Mouse (Mus musculus): Measurements from ENCODE around the gene Chst2. TPM values are rescaled to one million over a fixed set of nuclear protein-coding genes. Genes with fewer than 3 reads are reported as not detected.

The Chst2 gene
- 26.5 and 26.7 TPM in 2 replicates for polyA plus RNA-seq (2015; fragmentation: Nextera tagmentation; extraction: Ambion mirVana)

GRCm38 (mm10) chr9:95406571-95407561 lies at the start of gene Chst2:
Chst2 (minus strand) TSS chr9:95406722.
- Histone ChIP-seq H3K27ac (ENCODE audit: low read length) (peak within 1 kb of the TSS; percentile 90), H3K36me3 (ENCODE audit: control insufficient read depth, insufficient read depth, low read length) (no peaks in the 10 kb centered on the region), H3K4me1 (ENCODE audit: control insufficient read depth, insufficient read depth, low read length) (peaks cover 23% of the 10 kb centered on the region), H3K4me3 (ENCODE audit: low read depth, low read length) (peak within 1 kb of the TSS; percentile 91), H3K4me2 (ENCODE audit: low read length) (peak within 1 kb of the TSS; percentile 86), H3K9ac (ENCODE audit: low read depth, low read length) (peak within 1 kb of the TSS; percentile 83), H3K27me3 (ENCODE audit: control insufficient read depth, insufficient read depth, low read depth, low read length) (no peaks in the 10 kb centered on the region; the same call in 1 of the 2 replicates), H3K9me3 (replicated peaks; ENCODE audit: control insufficient read depth, low read length, poor library complexity, severe bottlenecking) (no peaks in the 10 kb centered on the region)
- WGBS, result under 1% methylated on average over 78 of the region's 102 CpGs
- ATAC-seq, result peak; percentile 95

- H3K27me3 ChIP-seq (ENCODE audit: control insufficient read depth, insufficient read depth, low read depth, low read length), result no peaks in the 10 kb centered on the region
- H3K4me3 ChIP-seq (ENCODE audit: low read depth, low read length), result no peak overlapping the region
- no peak overlapping the region for H3K4me2 ChIP-seq (ENCODE audit: low read length)
- H3K9ac ChIP-seq (ENCODE audit: low read depth, low read length), result no peak overlapping the region
- ATAC-seq, result peak; percentile 41; the same call in 1 of the 2 replicates
- H3K4me1 ChIP-seq (ENCODE audit: control insufficient read depth, insufficient read depth, low read length), result no peaks in the 10 kb centered on the region
- H3K36me3 ChIP-seq (ENCODE audit: control insufficient read depth, insufficient read depth, low read length), result no peaks in the 10 kb centered on the region
- no peak overlapping the region for H3K27ac ChIP-seq (ENCODE audit: low read length)
- 46% methylated on average over 3 of the region's 3 CpGs for WGBS
- no peaks in the 10 kb centered on the region for H3K9me3 ChIP-seq (replicated peaks; ENCODE audit: control insufficient read depth, low read length, poor library complexity, severe bottlenecking)
These were observed 45.4 kb upstream of the Chst2 start for GRCm38 (mm10) chr9:95451931-95452330.

DNA sequence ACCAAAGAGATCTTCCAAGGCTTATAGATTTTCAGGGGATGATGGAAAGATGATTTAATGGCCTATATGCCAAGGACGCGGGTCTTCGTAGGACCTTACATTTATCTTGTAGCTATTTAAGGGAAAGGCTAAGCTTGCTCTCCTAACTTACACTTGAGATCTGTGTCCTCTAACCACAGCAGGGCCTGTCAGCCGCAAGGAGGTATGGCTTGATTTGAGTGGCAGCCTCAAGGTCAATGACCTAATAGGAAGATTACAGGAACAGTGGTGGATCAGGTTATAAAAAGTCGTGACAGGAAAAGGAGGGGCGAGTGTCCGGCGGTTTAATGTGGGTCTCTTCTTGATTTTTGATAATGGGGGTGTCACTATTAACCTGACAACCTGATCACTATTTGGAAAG lies 44.1 kb upstream of the Chst2 start:
- ATAC-seq, result no peak
- Histone ChIP-seq H3K36me3 (ENCODE audit: control insufficient read depth, insufficient read depth, low read length) (no peaks in the 10 kb centered on the region), H3K4me3 (ENCODE audit: low read depth, low read length) (no peak overlapping the region), H3K4me2 (ENCODE audit: low read length) (no peak overlapping the region), H3K9me3 (replicated peaks; ENCODE audit: control insufficient read depth, low read length, poor library complexity, severe bottlenecking) (no peaks in the 10 kb centered on the region), H3K9ac (ENCODE audit: low read depth, low read length) (no peak overlapping the region), H3K27ac (ENCODE audit: low read length) (no peak overlapping the region), H3K4me1 (ENCODE audit: control insufficient read depth, insufficient read depth, low read length) (no peaks in the 10 kb centered on the region), H3K27me3 (ENCODE audit: control insufficient read depth, insufficient read depth, low read depth, low read length) (no peaks in the 10 kb centered on the region)
- WGBS, result 98% methylated on average over 8 of the region's 8 CpGs

DNA sequence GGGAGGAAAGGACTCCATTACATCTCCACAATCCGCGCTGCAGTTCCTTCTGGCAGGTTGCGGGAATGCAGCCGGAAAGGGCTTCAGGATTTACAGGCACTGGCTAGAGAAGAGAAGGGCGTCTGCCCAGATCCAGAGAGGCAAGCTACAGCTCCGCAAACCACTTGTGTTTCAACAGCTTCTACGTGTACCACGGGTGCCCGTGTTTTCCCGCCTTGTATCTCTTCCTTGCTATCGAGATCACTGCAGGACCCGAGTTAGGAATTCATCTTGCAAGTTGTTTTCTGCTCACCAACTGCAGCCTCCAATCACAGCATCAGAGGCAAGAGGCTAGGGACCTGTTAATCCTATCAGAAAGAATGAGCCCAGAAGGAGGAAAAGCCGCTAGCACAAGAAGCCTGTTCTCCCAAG lies 35.8 kb upstream of the Chst2 start:
- 2% methylated on average over 13 of the region's 13 CpGs for WGBS
- Histone ChIP-seq H3K4me1 (ENCODE audit: control insufficient read depth, insufficient read depth, low read length) (peaks cover 11% of the 10 kb centered on the region), H3K4me3 (ENCODE audit: low read depth, low read length) (peak overlapping the region; percentile 11), H3K27ac (ENCODE audit: low read length) (peak overlapping the region; percentile 4; the same call in 1 of the 2 replicates), H3K36me3 (ENCODE audit: control insufficient read depth, insufficient read depth, low read length) (no peaks in the 10 kb centered on the region), H3K9me3 (replicated peaks; ENCODE audit: control insufficient read depth, low read length, poor library complexity, severe bottlenecking) (no peaks in the 10 kb centered on the region), H3K27me3 (ENCODE audit: control insufficient read depth, insufficient read depth, low read depth, low read length) (no peaks in the 10 kb centered on the region), H3K9ac (ENCODE audit: low read depth, low read length) (no peak overlapping the region), H3K4me2 (ENCODE audit: low read length) (peak overlapping the region; percentile 41)
- ATAC-seq, result peak; percentile 87

DNA sequence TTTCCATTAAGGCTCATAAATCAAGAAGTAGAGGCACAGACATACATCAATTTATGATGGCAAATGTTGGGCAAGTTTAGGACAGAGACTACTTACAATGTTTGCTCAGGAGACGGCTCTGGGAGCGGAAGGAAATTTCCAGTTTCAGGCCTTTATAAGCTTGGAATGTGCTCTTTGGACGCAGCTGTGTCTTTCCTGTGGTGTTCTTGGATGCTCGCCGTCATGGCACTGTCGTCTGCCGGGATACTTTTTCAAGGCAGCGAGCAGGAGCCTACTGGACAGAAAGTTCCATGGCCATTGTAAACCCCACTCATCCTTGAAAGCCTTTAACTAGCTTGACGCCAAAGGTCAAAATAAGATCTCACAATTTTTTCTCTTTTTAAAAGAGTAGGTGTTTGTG lies 31.4 kb upstream of the Chst2 start:
- Histone ChIP-seq H3K27ac (ENCODE audit: low read length) (no peak overlapping the region), H3K36me3 (ENCODE audit: control insufficient read depth, insufficient read depth, low read length) (no peaks in the 10 kb centered on the region), H3K4me2 (ENCODE audit: low read length) (no peak overlapping the region), H3K27me3 (ENCODE audit: control insufficient read depth, insufficient read depth, low read depth, low read length) (no peaks in the 10 kb centered on the region), H3K4me1 (ENCODE audit: control insufficient read depth, insufficient read depth, low read length) (peaks cover 9% of the 10 kb centered on the region), H3K9me3 (replicated peaks; ENCODE audit: control insufficient read depth, low read length, poor library complexity, severe bottlenecking) (no peaks in the 10 kb centered on the region), H3K9ac (ENCODE audit: low read depth, low read length) (no peak overlapping the region), H3K4me3 (ENCODE audit: low read depth, low read length) (no peak overlapping the region)
- WGBS, result 90% methylated on average over 9 of the region's 9 CpGs
- ATAC-seq, result no peak

GRCm38 (mm10) chr9:95436294-95436613 lies 29.7 kb upstream of the Chst2 start:
- Histone ChIP-seq H3K9me3 (replicated peaks; ENCODE audit: control insufficient read depth, low read length, poor library complexity, severe bottlenecking) (no peaks in the 10 kb centered on the region), H3K9ac (ENCODE audit: low read depth, low read length) (no peak overlapping the region), H3K27me3 (ENCODE audit: control insufficient read depth, insufficient read depth, low read depth, low read length) (no peaks in the 10 kb centered on the region), H3K4me3 (ENCODE audit: low read depth, low read length) (no peak overlapping the region), H3K4me2 (ENCODE audit: low read length) (no peak overlapping the region), H3K4me1 (ENCODE audit: control insufficient read depth, insufficient read depth, low read length) (no peaks in the 10 kb centered on the region), H3K27ac (ENCODE audit: low read length) (no peak overlapping the region), H3K36me3 (ENCODE audit: control insufficient read depth, insufficient read depth, low read length) (no peaks in the 10 kb centered on the region)
- ATAC-seq, result no peak
- WGBS, result 85% methylated on average over 4 of the region's 4 CpGs

DNA sequence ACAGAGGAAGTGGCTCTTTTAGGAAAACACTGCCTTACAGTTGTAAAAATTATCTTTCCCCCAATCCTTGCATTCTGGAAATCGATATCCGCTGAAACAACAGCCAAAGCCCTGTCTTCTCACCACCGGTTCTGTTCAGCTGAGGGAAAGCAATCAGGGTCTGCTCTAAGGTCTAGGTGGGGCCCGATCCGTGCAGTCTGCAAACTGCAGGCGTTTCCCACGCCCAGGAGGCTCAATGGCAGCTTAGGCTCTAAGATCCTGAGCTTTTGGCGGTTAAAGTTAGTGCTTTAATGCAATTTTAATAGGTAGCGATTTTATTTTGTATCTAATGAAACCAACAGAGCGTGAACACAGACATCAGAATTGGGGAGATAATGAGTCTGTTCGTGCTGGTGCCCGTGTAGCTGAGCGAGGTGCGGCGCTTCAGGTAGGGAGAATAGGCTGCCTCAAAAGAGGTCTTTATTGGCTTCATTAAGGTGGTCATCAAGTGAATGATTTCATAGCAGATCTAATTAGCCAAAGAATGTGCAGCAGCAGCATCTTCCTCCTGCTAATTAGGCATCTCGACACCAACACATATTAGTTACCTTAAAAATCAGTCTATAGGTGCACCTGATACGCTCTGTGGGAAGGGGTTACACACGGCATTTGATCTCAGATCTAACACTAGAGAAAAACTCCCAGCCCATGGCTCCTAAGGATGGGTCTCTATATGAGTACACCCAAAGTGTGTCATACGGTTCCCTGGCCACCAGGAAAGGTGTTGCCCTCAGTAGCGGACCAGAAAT lies 29.2 kb upstream of the Chst2 start:
- H3K36me3 ChIP-seq (ENCODE audit: control insufficient read depth, insufficient read depth, low read length), result no peaks in the 10 kb centered on the region
- no peak overlapping the region for H3K27ac ChIP-seq (ENCODE audit: low read length)
- no peak overlapping the region for H3K9ac ChIP-seq (ENCODE audit: low read depth, low read length)
- 72% methylated on average over 20 of the region's 20 CpGs for WGBS
- H3K4me3 ChIP-seq (ENCODE audit: low read depth, low read length), result no peak overlapping the region
- H3K4me2 ChIP-seq (ENCODE audit: low read length), result no peak overlapping the region
- H3K27me3 ChIP-seq (ENCODE audit: control insufficient read depth, insufficient read depth, low read depth, low read length), result no peaks in the 10 kb centered on the region
- 0 out of 2 replicates have a peak, but pooled peaks have one; percentile 58 for ATAC-seq
- H3K9me3 ChIP-seq (replicated peaks; ENCODE audit: control insufficient read depth, low read length, poor library complexity, severe bottlenecking), result no peaks in the 10 kb centered on the region
- H3K4me1 ChIP-seq (ENCODE audit: control insufficient read depth, insufficient read depth, low read length), result no peaks in the 10 kb centered on the region

DNA sequence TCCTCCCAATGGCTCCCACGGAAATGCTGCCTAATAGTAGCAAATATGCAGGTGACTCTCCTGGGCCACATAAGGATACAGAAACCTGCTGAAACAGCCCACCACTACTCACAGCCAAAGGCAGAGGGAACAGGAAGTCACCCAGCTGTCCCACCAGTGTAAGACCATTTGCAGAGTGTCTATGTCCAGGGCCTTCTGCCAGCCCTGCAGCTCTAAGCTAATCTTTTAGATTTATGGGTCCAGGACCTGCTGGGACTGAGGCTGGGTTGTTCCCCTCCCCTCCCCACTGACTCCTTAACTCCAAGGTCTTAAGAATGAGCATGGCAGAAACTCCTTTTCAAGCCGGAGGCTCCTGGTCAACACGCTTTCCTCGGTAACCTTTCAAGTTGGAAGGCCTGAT lies 21.8 kb upstream of the Chst2 start:
- H3K4me1 ChIP-seq (ENCODE audit: control insufficient read depth, insufficient read depth, low read length), result no peaks in the 10 kb centered on the region
- no peak overlapping the region for H3K4me3 ChIP-seq (ENCODE audit: low read depth, low read length)
- no peaks in the 10 kb centered on the region for H3K9me3 ChIP-seq (replicated peaks; ENCODE audit: control insufficient read depth, low read length, poor library complexity, severe bottlenecking)
- ATAC-seq, result no peak
- no peak overlapping the region for H3K27ac ChIP-seq (ENCODE audit: low read length)
- 83% methylated on average over 4 of the region's 4 CpGs for WGBS
- H3K27me3 ChIP-seq (ENCODE audit: control insufficient read depth, insufficient read depth, low read depth, low read length), result no peaks in the 10 kb centered on the region
- no peak overlapping the region for H3K4me2 ChIP-seq (ENCODE audit: low read length)
- H3K36me3 ChIP-seq (ENCODE audit: control insufficient read depth, insufficient read depth, low read length), result no peaks in the 10 kb centered on the region
- no peak overlapping the region for H3K9ac ChIP-seq (ENCODE audit: low read depth, low read length)

GRCm38 (mm10) chr9:95413911-95414310 lies 7.4 kb upstream of the Chst2 start:
- H3K9me3 ChIP-seq (replicated peaks; ENCODE audit: control insufficient read depth, low read length, poor library complexity, severe bottlenecking), result no peaks in the 10 kb centered on the region
- no peaks in the 10 kb centered on the region for H3K36me3 ChIP-seq (ENCODE audit: control insufficient read depth, insufficient read depth, low read length)
- H3K27ac ChIP-seq (ENCODE audit: low read length), result no peak overlapping the region
- no peak for ATAC-seq
- no peaks in the 10 kb centered on the region for H3K27me3 ChIP-seq (ENCODE audit: control insufficient read depth, insufficient read depth, low read depth, low read length)
- H3K4me2 ChIP-seq (ENCODE audit: low read length), result no peak overlapping the region
- H3K9ac ChIP-seq (ENCODE audit: low read depth, low read length), result no peak overlapping the region
- H3K4me1 ChIP-seq (ENCODE audit: control insufficient read depth, insufficient read depth, low read length), result no peaks in the 10 kb centered on the region
- no peak overlapping the region for H3K4me3 ChIP-seq (ENCODE audit: low read depth, low read length)

All from midbrain, embryonic 16.5 days (tissue).